Mouse (Mus musculus): ENCODE measurements around the gene Slc2a12.

Slc2a12 gene

GRCm38 (mm10) chr10:22644853-22645491 is at the start of gene Slc2a12:
Slc2a12 (plus strand) TSS chr10:22645011.
- DNase-seq, result peak; percentile 78

GRCm38 (mm10) chr10:22598908-22599480 is 45.8 kb upstream of the Slc2a12 start:
- no peak for DNase-seq

- no peak for DNase-seq
These were observed 43.8 kb upstream of the Slc2a12 start for GRCm38 (mm10) chr10:22601046-22601445.

- DNase-seq, result no peak
These were observed 40.0 kb upstream of the Slc2a12 start for GRCm38 (mm10) chr10:22604801-22605200.

GRCm38 (mm10) chr10:22608273-22608672 is 36.5 kb upstream of the Slc2a12 start:
- DNase-seq, result no peak

GRCm38 (mm10) chr10:22608799-22609357 is 35.9 kb upstream of the Slc2a12 start:
- DNase-seq, result no peak

- no peak for DNase-seq
These were observed 31.5 kb upstream of the Slc2a12 start for GRCm38 (mm10) chr10:22613301-22613700.

- DNase-seq, result no peak
These were observed 30.3 kb upstream of the Slc2a12 start for GRCm38 (mm10) chr10:22614554-22614953.

- no peak for DNase-seq
These were observed 29.5 kb upstream of the Slc2a12 start for GRCm38 (mm10) chr10:22615309-22615708.

GRCm38 (mm10) chr10:22618842-22619241 is 26.0 kb upstream of the Slc2a12 start:
- DNase-seq, result peak; percentile 9

GRCm38 (mm10) chr10:22628832-22629231 is 16.0 kb upstream of the Slc2a12 start:
- no peak for DNase-seq

GRCm38 (mm10) chr10:22631103-22631502 is 13.7 kb upstream of the Slc2a12 start:
- no peak for DNase-seq

- DNase-seq, result no peak
These were observed 13.3 kb upstream of the Slc2a12 start for GRCm38 (mm10) chr10:22631528-22631927.

- DNase-seq, result no peak
These were observed 12.9 kb upstream of the Slc2a12 start for GRCm38 (mm10) chr10:22631956-22632355.

- no peak for DNase-seq
These were observed 11.2 kb upstream of the Slc2a12 start for GRCm38 (mm10) chr10:22633406-22634306.

- no peak for DNase-seq
These were observed 7.6 kb upstream of the Slc2a12 start for GRCm38 (mm10) chr10:22637241-22637640.

- no peak for DNase-seq
These were observed 640 bp upstream of the Slc2a12 start for GRCm38 (mm10) chr10:22644171-22644570.

- peak; percentile 75 for DNase-seq
These were observed 3.9 kb downstream of the Slc2a12 start for GRCm38 (mm10) chr10:22648702-22649101.

GRCm38 (mm10) chr10:22653820-22654219 is 9.0 kb downstream of the Slc2a12 start:
- no peak for DNase-seq

- peak; percentile 47 for DNase-seq
These were observed 13.9 kb downstream of the Slc2a12 start for GRCm38 (mm10) chr10:22658534-22659385.

- DNase-seq, result no peak
These were observed 14.5 kb downstream of the Slc2a12 start for GRCm38 (mm10) chr10:22659386-22659725.

- no peak for DNase-seq
These were observed 15.6 kb downstream of the Slc2a12 start for GRCm38 (mm10) chr10:22660286-22661000.

All from kidney, postnatal 14 days (tissue).